Mouse (Mus musculus) CH12F3 (cell line): ENCODE measurements around the gene Mnat1.

Experiments used
- in situ Hi-C: fragments of 300-500 bp; cut with MboI; formaldehyde crosslinking; loops from 2 replicates; pipeline ENCODE4 v1.14.3; 2020; ENCODE audit warnings: low sequenced_read_pairs

The Mnat1 gene

DNA sequence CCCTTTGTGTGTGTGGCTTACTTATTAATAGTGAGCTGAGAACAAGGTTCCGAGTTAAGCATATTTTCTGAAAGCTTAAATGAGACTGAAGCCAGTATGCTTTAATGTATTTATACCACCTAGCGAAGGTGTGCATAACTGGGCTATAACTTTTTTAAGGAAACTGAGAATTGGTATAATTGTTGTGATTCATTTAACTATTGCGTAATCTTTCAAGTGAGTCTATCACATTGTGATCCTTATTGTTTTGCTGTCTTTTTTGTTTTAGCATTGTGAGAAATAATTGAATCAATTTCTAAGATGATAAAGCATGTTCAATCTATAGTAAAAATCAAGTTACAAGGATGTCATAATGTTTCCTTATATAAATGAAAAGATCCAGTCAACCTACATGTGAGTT lies 104.9 kb downstream of the Mnat1 start:
- in situ Hi-C loops, result no loop called here

DNA sequence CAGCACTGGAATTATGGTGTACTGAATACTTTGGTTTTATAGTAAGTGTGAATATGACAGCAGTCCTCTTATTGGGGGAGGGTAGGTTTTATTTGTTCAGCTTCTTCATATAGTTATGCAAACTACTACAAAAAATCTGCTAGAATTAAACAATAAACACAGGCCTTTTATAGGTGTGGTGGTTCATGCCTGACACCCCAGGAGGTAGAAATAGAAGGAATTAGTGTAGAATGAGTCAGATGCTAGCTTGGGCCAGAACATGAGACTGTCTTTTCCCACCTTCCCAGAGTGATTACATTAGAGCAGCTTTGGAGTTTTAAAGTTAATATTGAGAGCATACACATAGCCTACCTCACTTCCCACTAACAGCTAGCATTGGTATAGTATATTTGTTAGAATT lies 106.7 kb downstream of the Mnat1 start:
- in situ Hi-C loops, result no loop called here

DNA sequence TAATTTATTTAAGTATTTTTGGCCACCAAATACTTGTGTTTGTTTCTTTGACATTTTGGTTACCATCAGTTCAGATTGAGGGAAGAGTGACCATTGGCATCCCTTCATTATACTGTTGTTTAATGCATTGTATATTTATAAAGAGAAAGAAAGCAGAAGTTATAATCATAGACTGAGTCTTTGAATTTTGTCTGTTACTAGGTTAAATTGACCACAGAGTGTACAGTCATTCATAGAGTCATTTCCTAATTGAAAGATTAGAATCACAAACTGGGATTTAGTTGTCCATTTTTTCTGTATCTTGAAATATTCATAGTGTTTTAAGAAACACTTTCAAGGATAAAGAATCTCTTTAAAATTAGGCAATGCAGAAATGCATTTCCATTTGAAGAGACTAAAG lies 108.0 kb downstream of the Mnat1 start:
- in situ Hi-C loops, result no loop called here

DNA sequence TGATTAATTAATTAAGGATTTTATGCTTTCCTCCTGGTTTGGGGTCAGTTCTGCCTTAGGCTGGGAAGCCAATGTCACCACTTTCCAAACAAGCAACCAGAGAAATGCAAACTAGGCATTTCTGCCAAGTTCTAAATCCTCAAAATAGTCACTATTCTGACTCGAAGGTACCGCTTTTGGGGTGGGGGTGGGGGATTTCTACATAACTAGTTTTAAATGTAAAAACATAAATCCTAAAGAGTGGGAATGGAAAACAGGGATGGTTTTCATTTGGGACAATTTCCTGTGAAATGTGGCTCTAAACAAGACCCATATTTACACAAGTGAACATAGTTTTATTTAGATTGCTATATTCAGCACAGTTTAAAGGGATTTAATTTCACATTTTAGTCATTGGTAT lies 109.1 kb downstream of the Mnat1 start:
- in situ Hi-C loops, result no loop called here

DNA sequence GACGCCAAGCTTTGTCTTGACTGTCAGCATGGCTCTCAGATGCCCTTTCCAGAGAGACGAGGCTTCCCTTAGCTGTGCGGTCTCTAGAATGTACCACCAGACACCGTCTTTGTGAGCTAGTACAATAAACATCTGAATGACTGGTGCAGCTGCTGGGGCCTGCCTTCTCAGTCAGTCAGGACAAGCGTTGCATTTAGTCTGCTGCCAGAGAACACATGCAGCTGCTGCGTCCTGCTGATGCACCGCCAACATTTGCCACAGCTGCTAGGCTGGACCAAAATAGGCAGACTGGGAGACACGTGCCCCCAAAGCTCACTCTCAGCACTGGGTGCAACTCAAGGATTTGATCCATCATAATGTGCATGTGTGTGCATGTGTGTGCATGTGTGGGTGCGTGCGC lies 118.4 kb downstream of the Mnat1 start:
- in situ Hi-C loops, result no loop called here

DNA sequence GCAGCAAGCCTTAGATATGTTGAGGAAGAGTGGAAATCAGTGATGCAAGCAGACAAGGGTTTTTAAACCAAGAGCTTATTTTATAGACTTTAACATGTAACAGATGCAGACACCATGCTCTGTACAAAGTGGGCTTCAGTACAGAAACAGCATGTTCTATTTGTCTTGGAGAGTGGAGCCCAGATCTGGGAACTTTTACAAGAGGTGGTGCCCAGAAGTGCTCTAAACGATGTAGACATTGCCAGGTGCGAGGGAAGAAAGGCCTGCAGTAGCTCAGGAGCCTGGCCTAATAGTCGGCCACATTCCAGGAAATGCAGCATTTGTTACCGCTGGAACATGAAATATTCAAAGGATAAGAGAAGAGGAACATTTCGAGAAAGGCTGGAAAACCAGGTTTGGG lies 122.2 kb downstream of the Mnat1 start:
- in situ Hi-C loops, result no loop called here

DNA sequence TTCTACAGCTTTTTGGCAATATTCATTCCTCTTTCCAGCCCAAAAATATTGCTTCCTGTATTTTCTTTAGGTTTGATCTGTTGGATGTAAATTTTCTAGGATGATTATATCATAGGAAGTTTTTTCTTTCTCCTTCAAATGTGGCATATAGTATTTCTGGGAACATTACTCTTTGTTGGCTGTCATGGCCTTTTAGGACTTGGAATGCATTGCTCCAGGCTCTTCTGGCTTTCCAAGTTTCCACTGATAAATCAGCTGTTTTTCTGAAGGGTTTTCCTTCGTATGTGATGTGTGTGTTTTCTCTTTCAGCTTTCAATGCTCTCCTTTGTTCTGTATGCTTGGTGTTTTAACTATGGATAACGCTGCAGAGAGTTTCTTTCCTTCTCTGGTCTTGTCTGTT lies 131.5 kb downstream of the Mnat1 start:
- in situ Hi-C loops, result no loop called here

DNA sequence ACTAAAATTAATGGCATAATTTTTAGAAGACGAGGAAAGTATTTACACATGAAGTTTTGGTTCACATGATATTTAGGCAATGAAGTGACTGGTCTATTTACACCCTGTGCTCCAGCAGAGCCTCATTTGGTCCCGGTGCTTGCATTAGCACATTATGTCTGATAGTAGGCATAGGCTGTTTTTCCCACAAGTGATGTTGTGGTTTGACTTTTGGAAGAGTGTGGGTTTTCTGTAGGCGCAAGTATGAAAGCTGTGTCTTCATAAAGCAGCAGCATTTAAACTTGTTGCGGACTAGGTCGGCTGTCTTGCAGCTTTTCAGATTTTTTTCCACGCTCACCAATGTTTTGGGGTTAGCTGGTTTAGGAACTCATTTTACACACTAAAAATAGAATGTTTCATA lies 135.8 kb downstream of the Mnat1 start:
- in situ Hi-C loops, result no loop called here

DNA sequence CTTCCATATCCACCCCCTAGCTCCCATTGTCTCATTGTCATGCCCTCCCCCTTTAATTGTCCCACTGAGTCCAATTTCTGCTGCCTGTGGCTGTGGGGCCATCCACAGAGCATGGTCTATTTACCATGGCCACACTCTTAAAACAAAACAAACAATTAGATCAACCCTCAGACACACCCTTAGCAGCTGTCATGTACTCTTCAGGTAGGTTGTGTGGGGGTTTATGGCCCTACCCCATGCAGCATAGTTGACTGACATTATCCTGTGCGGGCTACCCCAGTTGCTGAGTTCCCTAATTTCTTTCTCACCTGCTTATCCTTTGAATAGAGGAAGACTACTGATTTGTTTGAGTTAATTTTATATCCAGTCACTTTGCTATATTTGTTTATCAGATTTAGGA lies 136.8 kb downstream of the Mnat1 start:
- in situ Hi-C loops, result no loop called here

DNA sequence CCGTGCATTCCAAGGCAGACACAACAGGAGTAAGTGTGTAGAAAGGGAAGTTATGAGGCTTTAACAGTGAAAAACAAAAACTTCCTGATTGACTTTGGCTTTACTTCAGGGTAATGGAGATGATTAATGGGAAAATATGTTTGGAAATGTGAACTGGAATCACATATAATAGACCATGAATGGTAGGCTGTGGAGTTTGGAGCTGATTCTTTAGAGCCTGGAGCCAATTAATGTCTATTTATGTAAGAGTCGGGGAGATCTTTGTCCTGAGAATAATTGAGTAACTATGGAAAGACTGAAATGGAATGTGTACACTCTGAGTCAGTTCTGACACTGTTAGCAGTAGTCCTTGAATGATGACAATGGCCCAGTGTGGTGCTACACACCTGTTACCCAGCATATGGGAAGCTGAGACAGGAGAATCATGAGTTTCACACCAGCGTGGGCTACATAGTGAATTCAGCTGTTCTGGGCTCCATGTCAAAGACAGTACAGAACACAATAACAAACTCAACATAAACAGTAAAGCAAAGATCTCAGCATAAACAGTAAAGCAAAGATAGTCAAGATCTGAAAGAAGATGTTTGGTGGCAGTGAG lies 142.0 kb downstream of the Mnat1 start:
- in situ Hi-C loops, result no loop called here

DNA sequence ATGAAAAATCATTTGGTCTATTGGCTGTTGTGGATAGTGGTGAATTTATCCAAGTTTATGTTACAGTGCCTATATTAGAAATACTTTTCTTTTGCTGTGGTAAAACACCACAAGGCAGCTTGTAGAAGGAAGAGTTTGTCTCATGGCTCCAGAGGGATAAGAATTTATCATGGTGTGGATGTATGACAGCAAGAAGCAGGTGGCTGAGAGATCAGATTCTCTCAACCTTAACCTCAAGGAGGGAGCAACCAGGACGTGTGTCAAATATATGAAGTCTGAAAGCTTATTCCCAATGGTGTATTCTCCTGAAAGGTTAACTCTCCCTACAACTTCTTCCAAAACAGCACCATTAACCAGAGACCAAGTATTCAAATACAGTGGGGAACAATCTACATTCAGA lies 143.1 kb downstream of the Mnat1 start:
- in situ Hi-C loops, result no loop called here

DNA sequence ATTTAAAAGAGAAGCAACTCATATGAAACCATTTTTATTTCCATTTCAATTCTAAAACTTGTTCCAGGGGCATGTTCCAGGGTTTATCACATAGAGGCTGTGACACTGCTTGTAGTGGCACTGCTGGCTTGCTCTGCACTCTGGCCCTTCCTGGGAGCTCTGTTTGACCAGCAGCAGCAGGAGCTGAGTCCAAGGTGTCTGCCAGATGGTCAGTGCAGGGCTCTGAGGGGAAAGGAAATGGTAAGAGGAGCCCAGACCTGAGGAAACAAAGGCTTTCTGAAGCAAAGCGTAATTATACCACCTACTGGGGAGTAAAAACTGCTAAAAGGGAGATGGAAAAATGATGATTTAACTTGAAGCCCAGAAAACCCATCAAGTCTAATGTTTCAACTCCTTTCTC lies 145.0 kb downstream of the Mnat1 start:
- in situ Hi-C loops, result no loop called here

DNA sequence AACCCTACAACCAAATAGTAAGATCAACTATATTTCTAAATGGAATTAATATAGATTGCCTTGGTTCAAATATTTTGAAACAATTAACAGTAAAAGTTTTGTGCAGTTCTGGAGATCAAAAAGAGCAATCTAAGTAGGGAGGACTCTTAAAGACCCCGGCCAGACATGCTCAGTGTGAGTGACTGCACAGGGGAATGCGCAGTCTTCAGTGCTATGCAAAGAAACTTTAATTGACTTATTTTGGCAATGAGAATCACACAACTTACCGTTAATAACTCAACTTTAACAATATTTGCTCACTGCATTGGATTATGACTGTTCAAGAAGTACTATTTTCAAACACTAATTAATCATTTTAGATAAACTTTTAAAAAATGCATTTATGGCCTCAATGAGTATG lies 146.0 kb downstream of the Mnat1 start:
- in situ Hi-C loops, result no loop called here

DNA sequence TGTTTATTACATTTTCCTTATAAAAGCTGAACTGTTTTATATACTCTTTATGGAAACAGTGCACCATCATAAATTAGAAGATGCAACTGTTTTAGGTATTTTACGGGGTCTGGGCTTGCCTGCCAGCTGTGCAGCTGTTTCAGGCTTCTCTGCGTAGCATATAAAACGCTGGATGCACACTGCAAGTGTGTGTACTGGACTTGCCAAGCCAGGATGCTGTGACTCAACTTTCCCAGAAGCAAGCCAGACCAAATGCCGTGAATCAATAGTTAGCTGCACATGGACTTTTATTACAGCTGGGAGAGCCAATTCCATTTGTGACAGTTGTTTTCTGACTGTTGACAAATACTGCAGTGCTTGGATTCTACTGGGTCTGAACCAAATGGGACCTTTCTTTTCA lies 146.4 kb downstream of the Mnat1 start:
- in situ Hi-C loops, result no loop called here

DNA sequence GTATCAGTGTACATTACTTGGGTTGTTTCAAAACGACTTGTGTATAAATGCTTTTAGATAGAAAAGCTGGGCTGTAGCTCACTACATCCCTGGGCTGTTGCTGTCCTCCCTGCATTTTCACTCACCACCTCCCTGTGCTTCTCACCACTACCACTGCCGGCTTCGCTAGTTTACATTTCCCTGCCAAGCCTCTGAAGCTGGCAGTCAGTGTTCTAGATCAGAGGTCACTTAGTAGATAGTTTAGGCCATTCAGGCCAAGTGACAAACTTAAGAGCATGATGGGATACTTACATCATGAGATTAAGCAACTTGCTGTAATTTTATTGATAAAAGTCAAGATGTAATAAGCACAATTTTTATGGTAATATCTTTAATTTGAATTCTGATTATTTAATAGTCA lies 151.4 kb downstream of the Mnat1 start:
- in situ Hi-C loops, result no loop called here

DNA sequence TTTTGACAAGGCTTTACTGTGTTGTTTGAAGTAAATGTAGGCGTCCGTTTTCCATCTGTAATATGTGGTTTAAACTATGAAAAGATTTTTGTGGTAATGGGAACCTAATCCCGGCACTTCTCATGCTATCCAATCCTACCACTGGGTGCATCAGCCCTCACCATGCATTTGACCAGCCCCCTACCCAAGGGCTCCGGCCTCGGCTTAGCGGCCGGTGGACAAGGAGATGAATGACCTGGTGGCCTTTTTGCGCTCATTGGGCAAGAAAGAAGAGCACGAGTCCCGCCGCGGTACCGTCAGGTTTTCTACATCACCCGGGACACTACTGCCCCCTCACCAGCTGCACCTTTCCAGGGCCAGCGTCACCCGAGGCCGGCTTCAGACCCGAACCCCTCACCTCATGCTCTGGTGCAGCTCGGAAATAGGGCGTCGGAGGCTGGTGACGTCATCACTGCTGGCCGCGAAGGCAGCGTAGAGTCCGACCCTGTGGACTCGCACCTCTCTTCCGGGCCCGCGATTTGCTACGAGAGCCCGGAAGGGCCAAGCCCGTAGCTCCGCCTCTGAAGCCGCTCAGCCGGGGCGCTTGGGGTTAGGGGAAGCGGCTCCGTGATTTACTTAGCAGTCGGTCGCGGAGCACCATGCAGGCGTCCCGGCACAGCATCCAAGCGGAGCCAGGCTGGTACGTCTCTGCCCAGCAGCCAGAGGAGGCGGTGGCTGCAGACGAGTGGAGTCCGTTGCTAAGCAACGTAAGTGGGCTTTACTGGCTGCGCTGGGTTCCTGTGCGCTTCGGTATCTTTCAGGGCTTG lies 163.0 kb downstream of the Mnat1 start, which contains the start of the genes Trmt5 and Slc38a6:
Gene Trmt5 (minus strand): TSS at position 424 of the 806 bp plus-strand sequence.
Gene Slc38a6 (plus strand): TSS at position 493 of the 806 bp plus-strand sequence.
- in situ Hi-C loops, result no loop called here

DNA sequence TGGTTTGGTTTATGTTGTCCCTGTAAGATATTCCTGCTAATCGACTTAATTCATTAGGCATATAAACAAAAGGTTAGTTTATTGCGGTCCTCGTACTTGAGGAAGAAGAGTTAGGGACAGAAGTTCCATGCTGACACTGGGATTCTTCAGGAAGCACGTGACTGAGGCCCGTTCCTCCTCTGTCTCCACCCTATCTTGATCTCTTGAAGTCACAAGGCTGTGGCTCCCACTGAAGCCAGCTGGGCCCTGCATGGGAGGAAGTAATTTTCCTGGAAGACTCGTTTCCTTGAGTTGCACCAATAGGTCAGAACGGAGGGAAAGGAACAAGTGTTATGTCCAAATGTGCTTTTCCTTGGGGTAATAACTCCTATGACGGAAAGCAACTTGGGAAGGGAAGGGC lies 164.1 kb downstream of the Mnat1 start:
- in situ Hi-C loops, result no loop called here

DNA sequence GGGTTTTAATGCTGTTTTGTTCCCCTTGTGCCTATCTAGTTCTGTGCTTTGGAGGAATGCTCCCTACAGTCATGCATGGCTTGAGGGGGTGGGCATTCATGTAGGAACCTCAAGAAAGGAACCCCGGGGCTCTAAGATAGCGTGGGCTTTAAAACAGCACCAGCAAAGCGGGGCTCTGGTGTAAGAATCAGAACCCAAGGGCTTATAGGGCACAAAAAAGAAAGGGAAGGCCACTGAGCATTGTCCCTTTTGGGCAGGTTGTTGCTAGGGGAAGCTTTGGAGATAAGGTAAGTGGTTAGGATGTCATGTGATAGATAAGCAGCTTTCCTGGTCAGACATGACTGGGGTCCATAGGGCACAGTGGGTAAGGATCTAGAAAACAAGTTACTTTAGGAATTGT lies 165.1 kb downstream of the Mnat1 start:
- in situ Hi-C loops, result no loop called here

DNA sequence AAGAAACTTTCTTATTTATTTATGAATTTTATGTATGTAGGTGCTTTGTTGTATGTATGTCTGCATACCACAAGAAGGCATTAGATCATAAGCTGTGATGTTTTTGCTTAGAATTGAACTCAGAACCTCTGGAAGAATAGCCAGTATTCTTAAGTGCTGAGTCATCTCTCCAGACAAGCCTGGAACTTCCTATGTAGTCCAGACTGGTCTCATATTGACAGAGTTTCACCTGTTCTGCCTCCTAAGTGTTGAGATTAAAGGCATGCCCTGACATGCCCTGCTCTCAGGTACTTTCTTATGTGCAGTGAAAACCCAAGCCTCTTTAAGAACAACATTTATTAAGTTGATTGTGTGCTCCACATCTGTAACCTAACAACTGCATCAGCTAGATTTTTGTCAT lies 171.4 kb downstream of the Mnat1 start:
- in situ Hi-C loops, result no loop called here

DNA sequence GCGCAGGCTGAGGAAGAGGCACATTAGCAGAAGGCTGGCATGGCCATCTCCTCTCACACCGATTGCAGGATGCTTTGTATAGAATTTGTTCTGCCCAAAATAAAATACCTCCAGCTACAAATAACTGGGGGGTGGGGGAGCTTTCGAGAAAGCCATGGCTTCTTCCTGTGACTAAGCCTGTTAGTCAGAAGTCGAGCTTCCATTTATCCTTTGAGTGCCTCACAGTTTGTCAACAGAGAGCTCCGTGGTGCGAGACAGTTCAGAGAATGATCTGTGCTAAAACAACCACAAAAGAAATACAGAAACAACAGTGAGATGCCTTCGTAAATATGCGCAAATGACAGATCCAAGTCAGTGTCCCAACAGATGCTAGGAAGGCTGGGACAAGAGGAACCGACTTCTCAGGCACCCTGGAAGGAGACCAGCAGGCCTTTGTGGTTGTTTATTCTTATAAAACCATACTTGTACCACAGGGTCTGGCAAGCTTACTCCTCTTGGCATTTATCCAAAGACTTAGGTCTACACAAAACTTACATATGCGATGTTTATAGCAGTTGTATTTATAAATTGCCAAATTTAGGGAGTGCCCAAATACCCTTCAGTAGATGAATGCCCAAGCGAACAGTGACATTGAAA lies 172.1 kb downstream of the Mnat1 start:
- in situ Hi-C loops, result no loop called here

DNA sequence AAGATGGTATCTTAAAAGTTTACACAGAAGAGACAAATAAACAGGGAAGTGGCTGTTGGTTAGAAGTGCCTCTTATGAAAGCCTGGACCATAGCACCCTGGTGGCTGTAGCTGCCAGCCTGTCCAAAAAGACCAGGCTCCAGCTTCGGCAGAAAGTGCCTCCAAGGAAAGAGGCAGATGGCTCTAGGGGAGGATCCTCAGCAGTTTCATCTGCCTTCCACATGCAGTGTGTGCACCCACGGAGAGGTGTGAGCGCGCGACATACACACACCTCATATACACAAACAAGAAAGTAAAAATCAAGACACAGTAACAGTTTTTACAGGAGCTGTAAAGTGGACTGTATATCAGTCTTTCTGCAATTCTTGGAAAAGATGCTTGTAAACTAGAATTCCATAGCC lies 175.1 kb downstream of the Mnat1 start:
- in situ Hi-C loops, result no loop called here

DNA sequence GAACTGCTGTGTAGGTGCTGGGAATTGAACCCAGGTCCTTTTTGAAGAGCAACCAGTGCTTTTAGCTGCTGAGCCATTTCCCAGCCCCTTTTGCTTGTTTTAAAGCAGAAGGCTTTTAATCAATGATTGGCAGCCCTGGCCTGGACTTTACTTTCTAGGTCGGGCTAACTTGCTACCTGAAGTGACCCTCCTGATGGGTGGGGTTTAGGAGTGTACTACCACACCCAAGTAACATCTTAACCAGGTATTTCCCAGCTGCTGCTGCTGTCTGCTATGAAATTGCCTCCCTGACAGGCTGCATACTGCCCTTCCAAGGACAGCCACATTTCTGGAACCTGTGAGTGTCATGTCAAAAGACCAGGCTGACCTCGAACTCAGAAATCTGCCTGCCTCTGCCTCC lies 177.0 kb downstream of the Mnat1 start:
- in situ Hi-C loops, result no loop called here
